ENCODE assay signal across 20 mouse cellular contexts in the genomic region with DNA sequence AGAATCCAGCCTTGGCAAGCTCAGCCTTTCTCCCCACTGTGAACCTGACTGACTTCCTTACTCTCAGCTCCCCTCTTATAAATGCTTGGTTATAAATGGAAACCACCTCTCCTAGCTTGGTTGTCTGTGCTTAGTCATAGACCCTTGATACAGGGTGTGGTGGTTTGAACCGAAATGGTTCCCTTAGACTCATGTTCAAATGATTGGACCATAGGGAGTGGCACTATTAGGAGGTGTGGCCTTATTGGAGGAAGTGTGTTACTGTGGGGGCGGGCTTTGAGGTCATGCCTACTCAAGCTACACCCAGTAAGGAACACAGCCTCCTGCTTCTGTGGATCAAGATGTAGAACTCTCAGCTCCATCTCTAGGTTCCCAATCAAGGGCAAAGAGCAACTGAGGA. TPM values are rescaled to one million over a fixed set of nuclear protein-coding genes. Genes with fewer than 3 reads are reported as not detected.
A peak's percentile ranks its signal among the peaks of the same experiment; 100 is the strongest.
DNase-seq lines count a peak whose midpoint lies in the region; ATAC-seq and TF ChIP-seq lines count a peak whose summit lies in the region.
"Had no signal": no experiment of that assay in that cellular context is flagged by ENCODE, and none has a peak within 500 bp of the region (broad histone marks: within the 10 kb centered on the region; RNA-seq: fewer than 3 reads in every experiment).

No protein-coding gene starts in this region.

- H3K27ac ChIP-seq in lung, postnatal 0 days (ENCODE audit: low read length) = no peak overlapping the region
- H3K27ac ChIP-seq in stomach, postnatal 0 days (replicated peaks) = no peak overlapping the region
- H3K27ac ChIP-seq: embryonic facial prominence, embryonic 12.5 days; heart, embryonic 10.5 days; hindbrain, embryonic 13.5 days; midbrain, embryonic 13.5 days had no signal

- no peak for TF ChIP-seq EP300 in lung, postnatal 0 days (IDR thresholded peaks at IDR 0.05)
- no peak for TF ChIP-seq EP300 in stomach, postnatal 0 days (optimal IDR thresholded peaks at IDR 0.05)

- no peaks in the 10 kb centered on the region for H3K9me3 ChIP-seq in lung, postnatal 0 days (ENCODE audit: low read length)
- no peaks in the 10 kb centered on the region for H3K9me3 ChIP-seq in stomach, postnatal 0 days (ENCODE audit: control insufficient read depth, low read length)
- H3K9me3 ChIP-seq: embryonic facial prominence, embryonic 12.5 days; G1E; heart, embryonic 10.5 days; hindbrain, embryonic 13.5 days had no signal

- DNase-seq in lung, postnatal 0 days (ENCODE audit: low spot score) = peak; percentile 49
- DNase-seq in lung, postnatal 14 days = no peak
- DNase-seq in c-Kit-positive CD71-negative TER-119-negative erythroid progenitor cells, embryonic 14.5 days (ENCODE audit: low read depth) = peak; percentile 22
- peak; percentile 72 for DNase-seq in lung, postnatal 36 days
- peak; percentile 67 for DNase-seq in stomach, postnatal 0 days (ENCODE audit: low spot score)
- no peak for DNase-seq in kidney, adult 8-10 months
- no peak for DNase-seq in urinary bladder, adult 18-20 months (ENCODE audit: low spot score in 2 of 2)
- DNase-seq in urinary bladder, postnatal 36 days (ENCODE audit: low spot score in 2 of 2) = no peak
- DNase-seq: adrenal gland, postnatal 14 days; cerebellum, adult 8-10 months; kidney, postnatal 14 days; right cerebral cortex, postnatal 4 days; thymus, adult 18-20 months had no signal

- no peak for TF ChIP-seq CTCF in lung, postnatal 0 days (IDR thresholded peaks at IDR 0.05)
- no peak for TF ChIP-seq CTCF in stomach, postnatal 0 days (IDR thresholded peaks at IDR 0.05; ENCODE audit: low read depth)

- H3K9ac ChIP-seq in lung, postnatal 0 days (replicated peaks; ENCODE audit: low read depth) = no peak overlapping the region
- H3K9ac ChIP-seq in stomach, postnatal 0 days (ENCODE audit: low read length) = no peak overlapping the region
- H3K9ac ChIP-seq: embryonic facial prominence, embryonic 12.5 days; hindbrain, embryonic 13.5 days; midbrain, embryonic 13.5 days had no signal

- no peaks in the 10 kb centered on the region for H3K27me3 ChIP-seq in lung, postnatal 0 days (replicated peaks; ENCODE audit: insufficient read depth, low read length)
- no peaks in the 10 kb centered on the region for H3K27me3 ChIP-seq in stomach, postnatal 0 days (ENCODE audit: control insufficient read depth, insufficient read depth, low read length)
- H3K27me3 ChIP-seq: embryonic facial prominence, embryonic 12.5 days; hindbrain, embryonic 13.5 days; midbrain, embryonic 13.5 days had no signal

- no peaks in the 10 kb centered on the region for H3K36me3 ChIP-seq in lung, postnatal 0 days (ENCODE audit: insufficient read depth, low read length)
- H3K36me3 ChIP-seq in stomach, postnatal 0 days (ENCODE audit: control insufficient read depth, insufficient read depth, low read length) = no peaks in the 10 kb centered on the region
- H3K36me3 ChIP-seq: embryonic facial prominence, embryonic 12.5 days; G1E; heart, embryonic 10.5 days; hindbrain, embryonic 13.5 days; midbrain, embryonic 13.5 days had no signal

- H3K4me2 ChIP-seq in lung, postnatal 0 days (replicated peaks; ENCODE audit: low read depth, low read length) = no peak overlapping the region
- H3K4me2 ChIP-seq in stomach, postnatal 0 days (replicated peaks; ENCODE audit: low read depth) = no peak overlapping the region
- H3K4me2 ChIP-seq: embryonic facial prominence, embryonic 12.5 days; hindbrain, embryonic 13.5 days; midbrain, embryonic 13.5 days had no signal

- no peaks in the 10 kb centered on the region for H3K4me1 ChIP-seq in lung, postnatal 0 days (ENCODE audit: insufficient read depth, low read depth, low read length)
- H3K4me1 ChIP-seq in stomach, postnatal 0 days (replicated peaks; ENCODE audit: control insufficient read depth, insufficient read depth) = no peaks in the 10 kb centered on the region
- H3K4me1 ChIP-seq: embryonic facial prominence, embryonic 12.5 days; heart, embryonic 10.5 days; hindbrain, embryonic 13.5 days; midbrain, embryonic 13.5 days had no signal

- ATAC-seq in lung, postnatal 0 days = peak; percentile 44; the same call in 1 of the 2 replicates
- peak; percentile 95 for ATAC-seq in stomach, postnatal 0 days (ENCODE audit: low FRiP score, low TSS enrichment)
- ATAC-seq: midbrain, embryonic 13.5 days had no signal

- H3K4me3 ChIP-seq in lung, postnatal 0 days (ENCODE audit: low read depth, low read length) = no peak overlapping the region
- H3K4me3 ChIP-seq in stomach, postnatal 0 days (ENCODE audit: low read depth, low read length) = no peak overlapping the region
- H3K4me3 ChIP-seq: embryonic facial prominence, embryonic 12.5 days; heart, embryonic 10.5 days; hindbrain, embryonic 13.5 days; midbrain, embryonic 13.5 days had no signal

- 83% methylated on average over 2 of the region's 2 CpGs for WGBS in lung, postnatal 0 days
- 75% methylated on average over 2 of the region's 2 CpGs for WGBS in stomach, postnatal 0 days

RNA-seq across cellular contexts. Expression of a gene that starts 12.9 kb away (rescaled TPM):
- polyA plus RNA-seq in lung, postnatal 0 days (2015; fragmentation: Nextera tagmentation; extraction: Ambion mirVana) = 1.7 TPM in 2 replicates
- 4.7 and 4.8 TPM in 2 replicates for polyA plus RNA-seq in stomach, postnatal 0 days (2015; fragmentation: Nextera tagmentation; extraction: Ambion mirVana)
- polyA plus RNA-seq: embryonic facial prominence, embryonic 12.5 days; frontal cortex, adult 2 months; G1E; liver, adult 2 months had no signal

RNA-seq across cellular contexts. Expression of a gene that starts 56.5 kb away (rescaled TPM):
- polyA plus RNA-seq in lung, postnatal 0 days (2015; fragmentation: Nextera tagmentation; extraction: Ambion mirVana) = 0.20 TPM in 1 of 2 replicates, not detected in the other
- polyA plus RNA-seq in stomach, postnatal 0 days (2015; fragmentation: Nextera tagmentation; extraction: Ambion mirVana) = not detected in 2 replicates
- polyA plus RNA-seq: frontal cortex, adult 2 months; G1E; hindbrain, embryonic 13.5 days; liver, adult 2 months; midbrain, embryonic 13.5 days had no signal

Comparison
In these comparisons a context has a peak if more than half of its experiments do, and no peak if none do; other contexts are left out.
1. DNase-seq: peak in lung, postnatal 0 days (single experiment), c-Kit-positive CD71-negative TER-119-negative erythroid progenitor cells, embryonic 14.5 days (single experiment), lung, postnatal 36 days (single experiment) and stomach, postnatal 0 days (single experiment); none in lung, postnatal 14 days (single experiment), kidney, adult 8-10 months (0 of 2), urinary bladder, adult 18-20 months (0 of 2) and urinary bladder, postnatal 36 days (0 of 2).